Mouse (Mus musculus): Measurements from ENCODE around the gene Olfr169.
"Not testable (repeated sequence)": the region's sequence is repeated elsewhere in the genome, so short reads cannot be mapped to it uniquely, and the experiment has no call there.

Gene Olfr169

DNA sequence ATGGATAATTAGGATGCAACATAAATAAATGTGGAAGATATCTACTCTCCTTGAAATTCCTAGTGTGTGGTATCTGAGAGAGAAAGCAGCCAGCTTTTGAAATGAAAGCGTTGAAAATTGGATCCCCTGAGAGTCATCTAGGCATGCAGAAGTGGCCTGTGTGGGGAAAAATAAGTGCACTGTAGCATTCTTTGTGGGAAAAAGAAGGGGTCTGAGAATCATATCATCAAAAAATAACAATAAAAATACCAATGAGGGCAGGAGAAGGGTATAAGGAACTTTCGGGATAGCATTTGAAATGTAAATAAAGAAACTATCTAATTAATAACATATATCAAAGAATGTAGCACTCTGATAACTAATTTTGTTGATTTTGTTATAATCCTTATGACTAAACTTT lies at the start of gene Olfr169:
Olfr169 (minus strand) TSS at position 101 of the 400 bp plus-strand sequence.
- DNase-seq (ENCODE audit: low spot score in 2 of 2) = not testable (repeated sequence)

DNA sequence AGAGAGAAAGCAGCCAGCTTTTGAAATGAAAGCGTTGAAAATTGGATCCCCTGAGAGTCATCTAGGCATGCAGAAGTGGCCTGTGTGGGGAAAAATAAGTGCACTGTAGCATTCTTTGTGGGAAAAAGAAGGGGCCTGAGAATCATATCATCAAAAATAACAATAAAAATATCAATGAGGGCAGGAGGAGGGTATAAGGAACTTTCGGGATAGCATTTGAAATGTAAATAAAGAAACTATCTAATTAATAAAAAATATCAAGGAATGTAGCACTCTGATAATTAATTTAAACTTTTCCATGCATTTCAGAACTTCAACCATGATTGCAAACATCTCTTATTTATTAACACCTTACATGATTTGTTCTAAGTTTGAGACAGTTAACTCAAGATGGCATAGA lies 40.2 kb upstream of the Olfr169 start, which contains the start of gene Olfr170:
Olfr170 (minus strand) TSS at position 101 of the 400 bp plus-strand sequence.
- DNase-seq (ENCODE audit: low spot score in 2 of 2) = not testable (repeated sequence)

DNA sequence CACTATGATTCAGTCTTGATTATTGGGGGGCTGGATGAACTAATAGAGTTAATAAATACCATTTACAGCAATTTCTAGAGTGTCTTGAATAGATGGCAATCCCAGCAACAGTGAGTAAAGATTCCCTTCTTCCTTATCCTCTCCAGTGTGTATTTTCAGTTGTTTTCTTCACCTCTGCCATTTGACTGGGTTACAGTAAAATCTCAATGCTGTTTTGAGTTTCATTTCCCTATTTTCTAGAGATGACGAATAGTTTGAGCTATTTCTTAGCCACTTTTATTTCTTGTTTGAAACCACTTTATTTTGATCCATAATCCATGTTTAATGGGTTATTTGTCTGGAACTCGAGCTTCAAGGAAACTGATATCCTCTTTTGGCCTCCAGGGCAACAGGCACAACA lies 31.6 kb upstream of the Olfr169 start:
- DNase-seq (ENCODE audit: low spot score in 2 of 2) = no peak

DNA sequence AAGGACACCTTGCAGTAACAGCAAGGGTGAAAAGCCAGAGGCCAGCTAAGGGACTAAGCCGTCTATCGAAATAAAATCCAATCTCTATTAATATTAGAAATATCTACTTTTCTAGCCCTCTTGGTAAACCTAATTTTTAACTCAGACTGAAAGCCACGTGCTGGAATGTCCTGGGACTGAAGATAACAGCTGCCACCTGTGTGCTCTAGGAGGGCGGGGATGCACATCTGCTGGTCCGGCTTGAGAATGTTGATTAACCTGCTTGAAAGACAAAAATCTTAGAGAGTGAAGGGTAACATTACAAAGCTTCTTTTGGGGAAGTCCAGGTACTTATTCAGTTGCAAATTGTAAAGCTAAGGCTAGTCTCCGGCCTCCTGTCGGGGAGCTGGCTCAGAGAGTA lies 18.2 kb downstream of the Olfr169 start:
- not testable (repeated sequence) for DNase-seq (ENCODE audit: low spot score in 2 of 2)

DNA sequence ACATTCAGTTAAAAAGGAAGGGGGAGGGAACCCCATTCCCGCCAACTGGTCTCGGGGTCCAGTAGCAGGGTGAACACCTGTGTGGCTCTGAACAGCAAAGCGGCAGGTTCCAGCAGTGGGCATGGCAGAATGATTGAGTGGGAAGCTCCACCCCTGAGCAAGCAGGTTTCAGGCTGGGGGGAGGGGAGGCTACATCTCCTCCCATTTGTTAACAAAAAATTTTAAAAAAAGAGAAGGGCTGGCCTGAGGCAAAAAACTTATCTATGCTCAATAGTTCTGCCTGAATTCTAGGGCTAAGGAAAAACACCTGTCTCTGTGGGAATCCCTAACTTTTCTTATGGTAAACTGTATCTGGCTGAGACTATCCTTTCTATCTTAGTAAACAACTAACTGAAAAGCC lies 19.4 kb downstream of the Olfr169 start:
- not testable (repeated sequence) for DNase-seq (ENCODE audit: low spot score in 2 of 2)

DNA sequence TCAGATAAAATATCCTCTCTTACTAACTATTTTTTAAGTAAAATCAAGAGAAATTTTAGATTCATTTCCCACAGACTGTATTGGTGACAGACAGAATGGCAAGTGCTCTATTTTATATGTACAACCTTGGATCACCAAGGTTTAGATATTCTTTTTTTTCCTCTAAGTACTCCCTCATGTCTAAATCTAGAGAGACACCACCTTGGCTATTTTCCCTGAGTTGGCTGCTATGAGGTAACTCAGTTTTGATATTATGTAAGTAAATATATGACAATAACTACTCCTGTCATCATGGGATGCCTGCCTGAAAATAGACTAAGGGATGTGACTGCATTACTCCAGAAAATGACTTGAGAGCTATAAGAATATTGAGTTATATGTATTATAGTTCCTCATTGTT lies 36.2 kb downstream of the Olfr169 start, which contains the start of gene Olfr168:
Olfr168 (minus strand) TSS at position 101 of the 400 bp plus-strand sequence.
- DNase-seq (ENCODE audit: low spot score in 2 of 2) = no peak

DNA sequence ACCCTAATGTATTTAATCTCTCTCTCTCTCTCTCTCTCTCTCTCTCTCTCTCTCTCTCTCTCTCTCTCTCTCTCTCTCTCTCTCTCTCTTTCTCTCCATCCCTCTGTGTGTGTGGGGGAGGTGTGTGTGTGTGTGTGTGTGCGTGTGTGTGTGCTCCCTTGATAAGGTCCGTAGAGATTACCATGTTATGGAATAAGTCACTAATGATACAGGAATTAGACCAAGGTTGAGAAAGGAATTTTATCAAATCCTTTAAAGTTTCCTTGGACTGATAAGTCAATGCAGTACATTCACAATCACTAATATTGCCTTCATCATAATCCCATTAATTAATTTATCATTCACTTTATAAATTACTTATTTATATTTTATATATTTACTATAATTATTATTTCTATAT lies 49.4 kb downstream of the Olfr169 start, which contains the start of gene Olfr167:
Olfr167 (minus strand) TSS at position 101 of the 400 bp plus-strand sequence.
- DNase-seq (ENCODE audit: low spot score in 2 of 2) = no peak
